Mouse (Mus musculus) midbrain, embryonic 15.5 days (tissue): ENCODE measurements around the gene Olfr1360. TPM values are rescaled to one million over a fixed set of nuclear protein-coding genes. Genes with fewer than 3 reads are reported as not detected.

Experiments
- ATAC-seq: fragments of 200-750 bp; cut with Nextera tagmentation; replicated peaks from 2 replicates; pipeline ENCODE4 v1.8.0; 2017; ENCODE audit warnings: moderate TSS enrichment
- H3K27ac ChIP-seq: fragments of 300-500 bp; sonication (generic); 2 replicates; pipeline ENCODE4 v1.5.1; 2015; ENCODE audit warnings: mild to moderate bottlenecking, inconsistent platforms
- H3K27me3 ChIP-seq: fragments of 300-500 bp; sonication (generic); replicated peaks from 2 replicates; pipeline ENCODE4 v1.6.1; 2015; ENCODE audit warnings: inconsistent platforms
- H3K36me3 ChIP-seq: fragments of 300-500 bp; sonication (generic); replicated peaks from 2 replicates; pipeline ENCODE4 v1.6.1; 2015; ENCODE audit warnings: inconsistent platforms
- H3K4me1 ChIP-seq: fragments of 300-500 bp; sonication (generic); 2 replicates; pipeline ENCODE4 v1.6.1; 2015; ENCODE audit warnings: inconsistent platforms
- H3K4me2 ChIP-seq: fragments of 300-500 bp; sonication (generic); 2 replicates; pipeline ENCODE4 v1.6.1; 2015; ENCODE audit warnings: inconsistent platforms, mild to moderate bottlenecking, moderate library complexity
- H3K4me3 ChIP-seq: fragments of 300-500 bp; sonication (generic); 2 replicates; pipeline ENCODE4 v1.5.1; 2015; ENCODE audit warnings: mild to moderate bottlenecking, inconsistent platforms
- H3K9ac ChIP-seq: fragments of 300-500 bp; sonication (generic); 2 replicates; pipeline ENCODE4 v1.6.1; 2015; ENCODE audit warnings: mild to moderate bottlenecking, inconsistent platforms
- H3K9me3 ChIP-seq: fragments of 300-500 bp; sonication (generic); 2 replicates; pipeline ENCODE4 v1.6.1; 2016; ENCODE audit warnings: inconsistent platforms
- WGBS: fragments of 180-500 bp; shearing (Covaris S2); methylation state at CpG from one replicate; pipeline ENCODE4 v1.1.7; 2015; ENCODE audit warnings: mixed read lengths; 5-methylcytosine and 5-hydroxymethylcytosine counted together
- microRNA-seq: library from miRNA; unstranded; fragments of <30 nt; microRNA quantifications from one replicate; pipeline ENCODE4, GENCODE M21; 2016
- polyA plus RNA-seq: library from polyadenylated mRNA; unstranded; fragments of >200 nt; fragmentation: Nextera tagmentation; extraction: Ambion mirVana; gene quantifications from 2 replicates; pipeline ENCODE4 v1.2.1, GENCODE M21; 2015

Olfr1360 gene
- polyA plus RNA-seq, 1 experiment from 2014 or later, result not detected

- Histone ChIP-seq H3K4me3 (peak overlapping the region; percentile 44), H3K36me3 (no peaks in the 10 kb centered on the region), H3K9ac (peak overlapping the region; percentile 1; the same call in 1 of the 2 replicates), H3K4me1 (peaks cover 24% of the 10 kb centered on the region), H3K27ac (peak overlapping the region; percentile 91), H3K4me2 (peak overlapping the region; percentile 78), H3K27me3 (no peaks in the 10 kb centered on the region), H3K9me3 (no peaks in the 10 kb centered on the region)
- no peak for ATAC-seq
- under 1% methylated on average over 22 of the region's 22 CpGs for WGBS
These were observed 38.1 kb upstream of the Olfr1360 start for GRCm38 (mm10) chr13:21715131-21715863.

GRCm38 (mm10) chr13:21714725-21715124 is 37.5 kb upstream of the Olfr1360 start:
- Histone ChIP-seq H3K4me3 (peak overlapping the region; percentile 44), H3K9ac (peak overlapping the region; percentile 1; the same call in 1 of the 2 replicates), H3K36me3 (no peaks in the 10 kb centered on the region), H3K9me3 (no peaks in the 10 kb centered on the region), H3K27ac (peak overlapping the region; percentile 91; the same call in 1 of the 2 replicates), H3K4me2 (peak overlapping the region; percentile 78), H3K4me1 (peaks cover 24% of the 10 kb centered on the region), H3K27me3 (no peaks in the 10 kb centered on the region)
- no peak for ATAC-seq
- 2% methylated on average over 7 of the region's 7 CpGs for WGBS

GRCm38 (mm10) chr13:21711698-21712097 is 34.5 kb upstream of the Olfr1360 start:
- no peak overlapping the region for H3K9ac ChIP-seq
- no peak overlapping the region for H3K27ac ChIP-seq
- H3K9me3 ChIP-seq, result no peaks in the 10 kb centered on the region
- no peaks in the 10 kb centered on the region for H3K36me3 ChIP-seq
- WGBS, result 23% methylated on average over 4 of the region's 4 CpGs
- ATAC-seq, result no peak
- H3K4me2 ChIP-seq, result peak overlapping the region; percentile 77
- peaks cover 9% of the 10 kb centered on the region for H3K4me1 ChIP-seq
- H3K27me3 ChIP-seq, result no peaks in the 10 kb centered on the region
- H3K4me3 ChIP-seq, result peak overlapping the region; percentile 47

- peak overlapping the region; percentile 77 for H3K4me2 ChIP-seq
- peak overlapping the region; percentile 29 for H3K9ac ChIP-seq
- H3K4me3 ChIP-seq, result peak overlapping the region; percentile 47
- no peaks in the 10 kb centered on the region for H3K9me3 ChIP-seq
- peak; percentile 89 for ATAC-seq
- no peaks in the 10 kb centered on the region for H3K27me3 ChIP-seq
- 2% methylated on average over 22 of the region's 22 CpGs for WGBS
- peaks cover 9% of the 10 kb centered on the region for H3K4me1 ChIP-seq
- no peak overlapping the region for H3K27ac ChIP-seq
- H3K36me3 ChIP-seq, result no peaks in the 10 kb centered on the region
These were observed 33.8 kb upstream of the Olfr1360 start for GRCm38 (mm10) chr13:21710821-21711525.

- peak; percentile 88 for ATAC-seq
- peak overlapping the region; percentile 31 for H3K9ac ChIP-seq
- peak overlapping the region; percentile 47 for H3K4me3 ChIP-seq
- H3K4me1 ChIP-seq, result peaks cover 4% of the 10 kb centered on the region
- no peaks in the 10 kb centered on the region for H3K36me3 ChIP-seq
- H3K27me3 ChIP-seq, result no peaks in the 10 kb centered on the region
- WGBS, result 0% methylated on average over 32 of the region's 32 CpGs
- no peaks in the 10 kb centered on the region for H3K9me3 ChIP-seq
- peak overlapping the region; percentile 77 for H3K4me2 ChIP-seq
- H3K27ac ChIP-seq, result peak overlapping the region; percentile 63
These were observed 33.0 kb upstream of the Olfr1360 start for GRCm38 (mm10) chr13:21710031-21710711.

- Histone ChIP-seq H3K9me3 (no peaks in the 10 kb centered on the region), H3K36me3 (no peaks in the 10 kb centered on the region), H3K27ac (no peak overlapping the region), H3K27me3 (no peaks in the 10 kb centered on the region), H3K9ac (no peak overlapping the region), H3K4me3 (no peak overlapping the region), H3K4me2 (no peak overlapping the region), H3K4me1 (no peaks in the 10 kb centered on the region)
- WGBS, result 77% methylated on average over 4 of the region's 4 CpGs
- ATAC-seq, result no peak
These were observed 29.5 kb upstream of the Olfr1360 start for GRCm38 (mm10) chr13:21706669-21707068.

- Histone ChIP-seq H3K27ac (no peak within 1 kb of the TSS), H3K9ac (no peak within 1 kb of the TSS), H3K27me3 (no peaks in the 10 kb centered on the region), H3K36me3 (no peaks in the 10 kb centered on the region), H3K9me3 (no peaks in the 10 kb centered on the region), H3K4me2 (no peak within 1 kb of the TSS), H3K4me3 (no peak within 1 kb of the TSS), H3K4me1 (no peaks in the 10 kb centered on the region)
- ATAC-seq, result no peak
These were observed 20.6 kb upstream of the Olfr1360 start, which contains the start of gene Olfr1359 for GRCm38 (mm10) chr13:21697811-21698210. Gene Olfr1359 (plus strand): TSS chr13:21698111.

- Histone ChIP-seq H3K9ac (no peak within 1 kb of the TSS), H3K36me3 (no peaks in the 10 kb centered on the region), H3K27ac (no peak within 1 kb of the TSS), H3K9me3 (no peaks in the 10 kb centered on the region), H3K4me2 (no peak within 1 kb of the TSS), H3K27me3 (no peaks in the 10 kb centered on the region), H3K4me3 (no peak within 1 kb of the TSS), H3K4me1 (no peaks in the 10 kb centered on the region)
- WGBS, result 73% methylated on average over 2 of the region's 2 CpGs
- ATAC-seq, result no peak
These were observed 13.9 kb downstream of the Olfr1360 start, which contains the start of gene Olfr1361 for GRCm38 (mm10) chr13:21663286-21663685. Gene Olfr1361 (minus strand): TSS chr13:21663386.

GRCm38 (mm10) chr13:21642418-21642817 is 34.8 kb downstream of the Olfr1360 start, which contains the start of gene Olfr11:
Gene Olfr11 (minus strand): TSS chr13:21642518.
- H3K27me3 ChIP-seq, result no peaks in the 10 kb centered on the region
- H3K4me3 ChIP-seq, result no peak within 1 kb of the TSS
- no peak within 1 kb of the TSS for H3K27ac ChIP-seq
- H3K36me3 ChIP-seq, result no peaks in the 10 kb centered on the region
- no peaks in the 10 kb centered on the region for H3K9me3 ChIP-seq
- no peak within 1 kb of the TSS for H3K4me2 ChIP-seq
- H3K4me1 ChIP-seq, result no peaks in the 10 kb centered on the region
- WGBS, result 82% methylated on average over 2 of the region's 2 CpGs
- ATAC-seq, result no peak
- no peak within 1 kb of the TSS for H3K9ac ChIP-seq

Small RNA genes within 50 kb of the gene (microRNA-seq; reads per million reads assigned to microRNA genes)
- not detected for gene Gm44357
- gene Gm44367, result not detected

Other genes starting within 250 kb of the Olfr1360 start
- gene Pgbd1, start 236.3 kb downstream of the Olfr1360 start, polyA plus RNA-seq, result 4.0 and 5.1 TPM in 2 replicates
- gene Zscan26, start 223.7 kb downstream of the Olfr1360 start, polyA plus RNA-seq, result 21.9 and 26.3 TPM in 2 replicates
- 2.9 and 4.9 TPM in 2 replicates for gene Nkapl, start 208.9 kb downstream of the Olfr1360 start, polyA plus RNA-seq
- 11.5 and 12.6 TPM in 2 replicates for gene Zkscan4, start 198.5 kb downstream of the Olfr1360 start, polyA plus RNA-seq
- gene Gm10065, start 198.0 kb downstream of the Olfr1360 start, polyA plus RNA-seq, result not detected in 2 replicates
- gene AK157302, start 182.2 kb downstream of the Olfr1360 start, polyA plus RNA-seq, result 0.32 and 0.40 TPM in 2 replicates
- 8.5 and 9.5 TPM in 2 replicates for gene Gm11273, start 176.0 kb downstream of the Olfr1360 start, polyA plus RNA-seq
- gene Zkscan8, start 146.3 kb downstream of the Olfr1360 start, polyA plus RNA-seq, result 5.0 and 5.3 TPM in 2 replicates
- gene Olfr1366, start 134.6 kb downstream of the Olfr1360 start, polyA plus RNA-seq, result 0.09 and 0.22 TPM in 2 replicates
- gene Olfr1535, start 117.5 kb downstream of the Olfr1360 start, polyA plus RNA-seq, result 0.05 TPM in 1 of 2 replicates, not detected in the other
- gene Olfr1364, start 95.6 kb downstream of the Olfr1360 start, polyA plus RNA-seq, result not detected in 2 replicates
- gene Olfr1362, start 63.4 kb downstream of the Olfr1360 start, polyA plus RNA-seq, result not detected in 2 replicates
- gene Olfr11, start 34.9 kb downstream of the Olfr1360 start, polyA plus RNA-seq, result 0.06 and 0.08 TPM in 2 replicates
- not detected in 2 replicates for gene Olfr1361, start 14.0 kb downstream of the Olfr1360 start, polyA plus RNA-seq
- gene Olfr1359, start 20.7 kb upstream of the Olfr1360 start, polyA plus RNA-seq, result not detected in 2 replicates
- 0.59 TPM in 1 of 2 replicates, not detected in the other for gene Hist1h2bl, start 38.7 kb upstream of the Olfr1360 start, polyA plus RNA-seq
- gene Hist1h2ai, start 39.0 kb upstream of the Olfr1360 start, polyA plus RNA-seq, result 3.9 and 10.3 TPM in 2 replicates
- gene Hist1h3h, start 40.3 kb upstream of the Olfr1360 start, polyA plus RNA-seq, result 1.1 TPM in 1 of 2 replicates, not detected in the other
- 0.39 and 1.7 TPM in 2 replicates for gene Hist1h2bm, start 44.6 kb upstream of the Olfr1360 start, polyA plus RNA-seq
- gene Hist1h4j, start 57.7 kb upstream of the Olfr1360 start, polyA plus RNA-seq, result 0.93 TPM in 1 of 2 replicates, not detected in the other
- 1.8 and 4.2 TPM in 2 replicates for gene Hist1h4k, start 73.1 kb upstream of the Olfr1360 start, polyA plus RNA-seq
- 5.5 and 6.9 TPM in 2 replicates for gene Hist1h2ak, start 76.4 kb upstream of the Olfr1360 start, polyA plus RNA-seq
- gene Hist1h2bn, start 76.7 kb upstream of the Olfr1360 start, polyA plus RNA-seq, result 0.89 TPM in 1 of 2 replicates, not detected in the other
- 3.4 and 3.7 TPM in 2 replicates for gene Hist1h1b, start 103.2 kb upstream of the Olfr1360 start, polyA plus RNA-seq
- gene Hist1h3i, start 106.0 kb upstream of the Olfr1360 start, polyA plus RNA-seq, result 26.1 and 35.4 TPM in 2 replicates
- gene Hist1h2an, start 109.8 kb upstream of the Olfr1360 start, polyA plus RNA-seq, result 3.8 TPM in 1 of 2 replicates, not detected in the other
- gene Hist1h2bp, start 110.1 kb upstream of the Olfr1360 start, polyA plus RNA-seq, result 0.31 and 0.87 TPM in 2 replicates
- 3.6 and 4.1 TPM in 2 replicates for gene Hist1h2bq, start 132.8 kb upstream of the Olfr1360 start, polyA plus RNA-seq
- gene Hist1h2ao, start 133.1 kb upstream of the Olfr1360 start, polyA plus RNA-seq, result not detected in 2 replicates
- gene Hist1h4m, start 134.3 kb upstream of the Olfr1360 start, polyA plus RNA-seq, result 1.4 TPM in 1 of 2 replicates, not detected in the other
- 4.2 and 5.9 TPM in 2 replicates for gene Hist1h4n, start 154.8 kb upstream of the Olfr1360 start, polyA plus RNA-seq
- 432 and 476 TPM in 2 replicates for gene Hist1h2ap, start 156.1 kb upstream of the Olfr1360 start, polyA plus RNA-seq
- 4.0 and 4.1 TPM in 2 replicates for gene Hist1h2br, start 156.3 kb upstream of the Olfr1360 start, polyA plus RNA-seq